Mouse (Mus musculus) ES-E14 (cell line): ENCODE results near the gene Plscr2. TPM values are rescaled to one million over a fixed set of nuclear protein-coding genes. Genes with fewer than 3 reads are reported as not detected.

Experiments used
- DNase-seq: peaks from one replicate; pipeline ENCODE4 v3.0.0-alpha.2; 2013; ENCODE audit warnings: low read depth, low spot score
- H3K27ac ChIP-seq: 2 replicates; pipeline ENCODE4 v1.5.1; 2012; ENCODE audit warnings: low read depth, mild to moderate bottlenecking, low read length, moderate library complexity, mixed read lengths; ENCODE audit not compliant: poor library complexity, insufficient read depth, severe bottlenecking
- H3K36me3 ChIP-seq: 2 replicates; pipeline ENCODE4 v1.6.1; 2012; ENCODE audit warnings: mild to moderate bottlenecking, low read length, moderate library complexity, mixed read lengths; ENCODE audit not compliant: control insufficient read depth, poor library complexity, insufficient read depth, severe bottlenecking
- H3K4me1 ChIP-seq, 2 experiments: fragments of 150-350 bp in 1 of 2; sonication (generic) in 1 of 2; 2 replicates each; pipeline ENCODE4 v1.6.1; 2012; ENCODE audit warnings: low read length in 2 of 2, mild to moderate bottlenecking in 1 of 2, mixed read lengths in 1 of 2; ENCODE audit not compliant: control insufficient read depth in 2 of 2, insufficient read depth in 2 of 2, poor library complexity in 1 of 2
- H3K4me3 ChIP-seq, 2 experiments: fragments of 150-350 bp in 1 of 2; sonication (generic) in 1 of 2; 2 replicates each; pipeline ENCODE4 v1.5.1; 2012; ENCODE audit warnings: low read length in 2 of 2, low read depth in 1 of 2, mild to moderate bottlenecking in 1 of 2, mixed read lengths in 1 of 2; ENCODE audit not compliant: insufficient read depth in 1 of 2, poor library complexity in 1 of 2, severe bottlenecking in 1 of 2
- H3K9ac ChIP-seq: 2 replicates; pipeline ENCODE4 v1.6.1; 2012; ENCODE audit warnings: low read depth, mild to moderate bottlenecking, low read length, mixed read lengths; ENCODE audit not compliant: poor library complexity, insufficient read depth, severe bottlenecking
- H3K9me3 ChIP-seq: fragments of 150-350 bp; sonication (generic); 2 replicates; pipeline ENCODE4 v1.6.1; 2012; ENCODE audit warnings: low read depth, mild to moderate bottlenecking, low read length; ENCODE audit not compliant: control insufficient read depth, insufficient read depth
- CHD2 ChIP-seq: IDR thresholded peaks from 2 replicates; pipeline ENCODE4 v1.6.1; 2014; ENCODE audit warnings: mild to moderate bottlenecking, low read depth, low read length, inconsistent platforms
- HCFC1 ChIP-seq: IDR thresholded peaks from 2 replicates; pipeline ENCODE4 v1.6.1; 2012; ENCODE audit warnings: low read length, inconsistent platforms, borderline replicate concordance; ENCODE audit not compliant: insufficient read depth
- MAFK ChIP-seq: IDR thresholded peaks from 2 replicates; pipeline ENCODE4 v1.6.1; 2014; ENCODE audit warnings: mild to moderate bottlenecking, low read depth, low read length, inconsistent platforms; ENCODE audit not compliant: insufficient read depth
- ZC3H11A ChIP-seq: IDR thresholded peaks from 2 replicates; pipeline ENCODE4 v1.6.1; 2012; ENCODE audit warnings: low read depth, mild to moderate bottlenecking, inconsistent platforms, low read length, borderline replicate concordance
- ZNF384 ChIP-seq: IDR thresholded peaks from 2 replicates; pipeline ENCODE4 v1.6.1; 2012; ENCODE audit warnings: low read depth, low read length, inconsistent platforms
- in situ Hi-C, 2 experiments: fragments of 600-800 bp; cut with MboI; formaldehyde crosslinking; loops; one replicate each; pipeline ENCODE4 v1.15.1; 2025; ENCODE audit warnings: low sequenced_read_pairs in 2 of 2, inconsistent platforms in 1 of 2; ENCODE audit not compliant: unreplicated experiment in 2 of 2
- total RNA-seq: library from RNA; depleted of rRNA; stranded (reverse); fragments of 300-350 nt; gene quantifications from 2 replicates; pipeline ENCODE4 v1.2.3, GENCODE M21; 2012

Gene Plscr2
- total RNA-seq, 1 experiment = 1.7 TPM

- in situ Hi-C loops = no loop called here
- no peaks in the 10 kb centered on the region for H3K9me3 ChIP-seq
- no peak overlapping the region for H3K27ac ChIP-seq
- H3K9ac ChIP-seq = no peak overlapping the region
- DNase-seq = no peak
- H3K4me1 ChIP-seq = peaks cover 0 to 4% of the 10 kb centered on the region in 2 experiments; a peak in 3 of 4 replicates
- no peak for TF ChIP-seq MAFK
- no peak for TF ChIP-seq HCFC1
- TF ChIP-seq CHD2 = no peak
- TF ChIP-seq ZC3H11A = no peak
- no peak for TF ChIP-seq ZNF384
- H3K4me3 ChIP-seq = no peak overlapping the region
- H3K36me3 ChIP-seq = peaks cover 10% of the 10 kb centered on the region
Measured at GRCm38 (mm10) chr9:92265719-92266118, 9.7 kb upstream of the Plscr2 start.

- TF ChIP-seq ZC3H11A = no peak
- TF ChIP-seq MAFK = no peak
- no peak for TF ChIP-seq ZNF384
- TF ChIP-seq CHD2 = no peak
- TF ChIP-seq HCFC1 = no peak
- peaks cover 10% of the 10 kb centered on the region for H3K36me3 ChIP-seq
- no peak overlapping the region for H3K27ac ChIP-seq
- in situ Hi-C loops = no loop called here
- no peak overlapping the region for H3K9ac ChIP-seq
- no peak for DNase-seq
- H3K4me3 ChIP-seq = no peak overlapping the region
- no peaks in the 10 kb centered on the region for H3K9me3 ChIP-seq
- H3K4me1 ChIP-seq = no peaks in the 10 kb centered on the region
Measured at GRCm38 (mm10) chr9:92266558-92267171, 8.7 kb upstream of the Plscr2 start.

GRCm38 (mm10) chr9:92267732-92268131 lies 7.7 kb upstream of the Plscr2 start:
- Histone ChIP-seq H3K36me3 (peaks cover 10% of the 10 kb centered on the region), H3K9ac (no peak overlapping the region), H3K27ac (no peak overlapping the region), H3K4me3 (no peak overlapping the region), H3K4me1 (no peaks in the 10 kb centered on the region), H3K9me3 (no peaks in the 10 kb centered on the region)
- in situ Hi-C loops = no loop called here
- DNase-seq = no peak
- TF ChIP-seq HCFC1 (no peak), CHD2 (no peak), MAFK (no peak), ZNF384 (no peak), ZC3H11A (no peak)

- no peak for DNase-seq
- in situ Hi-C loops = no loop called here
- Histone ChIP-seq H3K4me3 (no peak overlapping the region), H3K9me3 (no peaks in the 10 kb centered on the region), H3K4me1 (0 out of 4 replicates have a peak, but pooled peaks cover 0 to 2% of the 10 kb centered on the region in 2 experiments), H3K9ac (no peak overlapping the region), H3K36me3 (peaks cover 10% of the 10 kb centered on the region), H3K27ac (no peak overlapping the region)
- no peak for TF ChIP-seq ZC3H11A
- TF ChIP-seq HCFC1 = no peak
- no peak for TF ChIP-seq MAFK
- no peak for TF ChIP-seq ZNF384
- TF ChIP-seq CHD2 = no peak
Measured at GRCm38 (mm10) chr9:92269829-92270404, 5.5 kb upstream of the Plscr2 start.
